Mouse (Mus musculus) MEL (cell line): ENCODE data around the gene Daam1.

ENCODE experiments used
- CTCF ChIP-seq, 3 experiments: IDR thresholded peaks in 2 of 3; conservative IDR thresholded peaks in 1 of 3; 2 replicates each; pipeline ENCODE4 v1.5.1; 2011 to 2012; ENCODE audit warnings: low read length in 3 of 3, low read depth in 2 of 3, mild to moderate bottlenecking in 2 of 3, improper control_type of control experiment in 1 of 3, inconsistent platforms in 1 of 3, mixed read lengths in 1 of 3, moderate library complexity in 1 of 3; ENCODE audit not compliant: control insufficient read depth in 1 of 3, insufficient read depth in 1 of 3, poor library complexity in 1 of 3, severe bottlenecking in 1 of 3
- E2F4 ChIP-seq: IDR thresholded peaks from 2 replicates; pipeline ENCODE4 v1.6.1; 2011; ENCODE audit warnings: low read depth, low read length, improper control_type of control experiment, borderline replicate concordance
- GATA1 ChIP-seq: IDR thresholded peaks from 2 replicates; pipeline ENCODE4 v1.6.1; 2011; ENCODE audit warnings: low read depth, low read length, improper control_type of control experiment
- POLR2A ChIP-seq, 2 experiments: IDR thresholded peaks; 2 replicates each; pipeline ENCODE4 v1.6.1; 2011 to 2012; ENCODE audit warnings: low read length in 2 of 2, mild to moderate bottlenecking in 2 of 2, control low read depth in 1 of 2, improper control_type of control experiment in 1 of 2, low read depth in 1 of 2, moderate library complexity in 1 of 2; ENCODE audit not compliant: control insufficient read depth in 1 of 2, insufficient read depth in 1 of 2, poor library complexity in 1 of 2
- RAD21 ChIP-seq: IDR thresholded peaks from 2 replicates; pipeline ENCODE4 v1.6.1; 2011; ENCODE audit warnings: mild to moderate bottlenecking, low read depth, low read length, improper control_type of control experiment
- SMC3 ChIP-seq: IDR thresholded peaks from 2 replicates; pipeline ENCODE4 v1.6.1; 2011; ENCODE audit warnings: low read depth, low read length, improper control_type of control experiment

DNA sequence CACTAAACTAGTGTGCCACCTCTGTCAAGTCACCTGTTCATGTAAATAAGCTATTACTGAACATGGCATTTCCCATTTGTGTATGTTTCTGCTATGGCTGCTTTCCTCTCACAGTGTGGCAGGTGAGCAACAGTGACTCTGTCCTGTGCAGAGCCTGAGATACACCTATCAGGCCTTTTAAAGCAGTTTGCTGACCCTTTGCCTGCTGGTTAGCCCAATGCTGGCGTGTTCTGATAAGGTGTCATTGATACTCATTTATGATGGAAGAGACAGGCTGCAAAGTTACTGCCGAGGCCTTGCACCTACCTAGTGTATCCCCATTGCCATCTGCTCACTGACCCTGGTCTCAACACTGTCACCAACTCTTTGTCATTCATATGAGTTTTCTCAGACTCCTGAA is 99.0 kb downstream of the Daam1 start:
- TF ChIP-seq GATA1 (no peak), POLR2A (IDR thresholded peaks at IDR 0.05; ENCODE audit: control insufficient read depth in 1 of 2, insufficient read depth in 1 of 2, low read depth in 1 of 2, low read length in 2 of 2, poor library complexity in 1 of 2) (no peak), RAD21 (no peak), SMC3 (no peak), E2F4 (no peak), CTCF (IDR thresholded peaks at IDR 0.05 in 2 of 3, conservative IDR thresholded peaks at IDR 0.05 in 1 of 3; ENCODE audit: control insufficient read depth in 1 of 3, insufficient read depth in 1 of 3, low read depth in 2 of 3, low read length in 3 of 3, poor library complexity in 1 of 3, severe bottlenecking in 1 of 3) (no peak)
